Mouse (Mus musculus): ENCODE data around the gene Mybpc1. TPM values are rescaled to one million over a fixed set of nuclear protein-coding genes. Genes with fewer than 3 reads are reported as not detected.

Gene Mybpc1
- polyA plus RNA-seq, 2 experiments: 0.10 TPM; not detected in 1

GRCm38 (mm10) chr10:88592316-88592715 lies 12.6 kb downstream of the Mybpc1 start:
- no peak for ATAC-seq (ENCODE audit: insufficient read depth)
- WGBS (ENCODE audit: insufficient replicate concordance): 70% methylated on average over 4 of the region's 4 CpGs

GRCm38 (mm10) chr10:88591042-88591441 lies 13.9 kb downstream of the Mybpc1 start:
- Histone ChIP-seq H3K27me3 (ENCODE audit: control insufficient read depth, insufficient read depth, low read length) (no peaks in the 10 kb centered on the region), H3K4me3 (ENCODE audit: insufficient read depth in 1 of 2, low read depth in 2 of 2, low read length in 2 of 2) (no peak overlapping the region), H3K9ac (replicated peaks) (no peak overlapping the region), H3K27ac (no peak overlapping the region), H3K4me1 (replicated peaks; ENCODE audit: control insufficient read depth in 2 of 2, insufficient read depth in 2 of 2, low read length in 1 of 2) (no peaks in the 10 kb centered on the region), H3K4me2 (ENCODE audit: low read depth) (no peak overlapping the region), H3K36me3 (replicated peaks; ENCODE audit: control insufficient read depth, insufficient read depth, low read depth) (no peaks in the 10 kb centered on the region), H3K9me3 (ENCODE audit: control insufficient read depth, low read length) (no peaks in the 10 kb centered on the region)
- whole genome bisulfite sequencing (ENCODE audit: insufficient replicate concordance): 71% methylated on average over 12 of the region's 12 CpGs
- no peak for DNase-seq (ENCODE audit: low read depth in 3 of 3, low spot score in 3 of 3)
- ATAC-seq (ENCODE audit: insufficient read depth): no peak
- no peak for TF ChIP-seq EP300 (IDR thresholded peaks at IDR 0.05; ENCODE audit: low read depth)
- TF ChIP-seq CTCF (IDR thresholded peaks at IDR 0.05; ENCODE audit: low read depth): no peak

More at GRCm38 (mm10) chr10:88592316-88592715, 12.6 kb downstream of the Mybpc1 start:
- TF ChIP-seq EP300 (IDR thresholded peaks at IDR 0.05; ENCODE audit: low read depth) (no peak), CTCF (IDR thresholded peaks at IDR 0.05; ENCODE audit: low read depth) (no peak)
- Histone ChIP-seq H3K4me3 (ENCODE audit: insufficient read depth in 1 of 2, low read depth in 2 of 2, low read length in 2 of 2) (no peak overlapping the region), H3K4me1 (replicated peaks; ENCODE audit: control insufficient read depth in 2 of 2, insufficient read depth in 2 of 2, low read length in 1 of 2) (no peaks in the 10 kb centered on the region), H3K9ac (replicated peaks) (no peak overlapping the region), H3K27me3 (ENCODE audit: control insufficient read depth, insufficient read depth, low read length) (no peaks in the 10 kb centered on the region), H3K4me2 (ENCODE audit: low read depth) (no peak overlapping the region), H3K9me3 (ENCODE audit: control insufficient read depth, low read length) (no peaks in the 10 kb centered on the region), H3K36me3 (replicated peaks; ENCODE audit: control insufficient read depth, insufficient read depth, low read depth) (no peaks in the 10 kb centered on the region), H3K27ac (no peak overlapping the region)
- DNase-seq (ENCODE audit: low read depth in 3 of 3, low spot score in 3 of 3): no peak

GRCm38 (mm10) chr10:88584469-88584868 lies 20.5 kb downstream of the Mybpc1 start:
- Histone ChIP-seq H3K27ac (no peak overlapping the region), H3K4me2 (ENCODE audit: low read depth) (no peak overlapping the region), H3K9me3 (ENCODE audit: control insufficient read depth, low read length) (no peaks in the 10 kb centered on the region), H3K36me3 (replicated peaks; ENCODE audit: control insufficient read depth, insufficient read depth, low read depth) (no peaks in the 10 kb centered on the region), H3K4me3 (ENCODE audit: insufficient read depth in 1 of 2, low read depth in 2 of 2, low read length in 2 of 2) (no peak overlapping the region), H3K27me3 (ENCODE audit: control insufficient read depth, insufficient read depth, low read length) (no peaks in the 10 kb centered on the region), H3K4me1 (replicated peaks; ENCODE audit: control insufficient read depth in 2 of 2, insufficient read depth in 2 of 2, low read length in 1 of 2) (no peaks in the 10 kb centered on the region), H3K9ac (replicated peaks) (no peak overlapping the region)
- ATAC-seq (ENCODE audit: insufficient read depth) (no peak), DNase-seq (ENCODE audit: low read depth in 3 of 3, low spot score in 3 of 3) (no peak)
- TF ChIP-seq EP300 (IDR thresholded peaks at IDR 0.05; ENCODE audit: low read depth) (no peak), CTCF (IDR thresholded peaks at IDR 0.05; ENCODE audit: low read depth) (no peak)
- WGBS (ENCODE audit: insufficient replicate concordance): 70% methylated on average over 11 of the region's 11 CpGs

- DNase-seq (ENCODE audit: low read depth in 3 of 3, low spot score in 3 of 3) (no peak), ATAC-seq (ENCODE audit: insufficient read depth) (no peak)
- Histone ChIP-seq H3K4me3 (ENCODE audit: insufficient read depth in 1 of 2, low read depth in 2 of 2, low read length in 2 of 2) (no peak overlapping the region), H3K27ac (no peak overlapping the region), H3K36me3 (replicated peaks; ENCODE audit: control insufficient read depth, insufficient read depth, low read depth) (no peaks in the 10 kb centered on the region), H3K4me1 (replicated peaks; ENCODE audit: control insufficient read depth in 2 of 2, insufficient read depth in 2 of 2, low read length in 1 of 2) (no peaks in the 10 kb centered on the region), H3K9me3 (ENCODE audit: control insufficient read depth, low read length) (no peaks in the 10 kb centered on the region), H3K9ac (replicated peaks) (no peak overlapping the region), H3K27me3 (ENCODE audit: control insufficient read depth, insufficient read depth, low read length) (no peaks in the 10 kb centered on the region), H3K4me2 (ENCODE audit: low read depth) (no peak overlapping the region)
- no peak for TF ChIP-seq EP300 (IDR thresholded peaks at IDR 0.05; ENCODE audit: low read depth)
- no peak for TF ChIP-seq CTCF (IDR thresholded peaks at IDR 0.05; ENCODE audit: low read depth)
- WGBS (ENCODE audit: insufficient replicate concordance): 61% methylated on average over 5 of the region's 5 CpGs
Observed at GRCm38 (mm10) chr10:88580786-88581185, 24.2 kb downstream of the Mybpc1 start.

DNA sequence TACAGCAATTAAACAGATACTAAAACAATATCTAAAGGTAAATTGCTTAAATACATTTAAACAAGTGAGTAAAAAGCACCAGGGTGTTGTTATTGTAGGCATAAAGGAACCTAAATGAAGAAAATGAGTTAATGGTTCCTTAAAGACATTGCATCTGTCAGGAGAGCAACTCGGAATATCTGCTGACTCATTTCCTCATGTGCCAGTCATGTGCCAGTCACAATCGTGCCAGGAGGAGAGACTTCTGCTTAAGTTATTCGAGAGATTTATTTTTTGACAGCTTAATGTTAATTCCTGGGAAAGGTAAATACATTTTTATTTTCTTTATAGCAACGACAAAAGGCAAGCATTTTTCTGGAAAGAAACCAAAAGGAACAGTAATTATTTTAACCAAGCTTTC lies 26.3 kb downstream of the Mybpc1 start:
- Histone ChIP-seq H3K4me2 (ENCODE audit: low read depth) (no peak overlapping the region), H3K27ac (no peak overlapping the region), H3K27me3 (ENCODE audit: control insufficient read depth, insufficient read depth, low read length) (no peaks in the 10 kb centered on the region), H3K9me3 (ENCODE audit: control insufficient read depth, low read length) (no peaks in the 10 kb centered on the region), H3K36me3 (replicated peaks; ENCODE audit: control insufficient read depth, insufficient read depth, low read depth) (no peaks in the 10 kb centered on the region), H3K9ac (replicated peaks) (no peak overlapping the region), H3K4me3 (ENCODE audit: insufficient read depth in 1 of 2, low read depth in 2 of 2, low read length in 2 of 2) (no peak overlapping the region), H3K4me1 (replicated peaks; ENCODE audit: control insufficient read depth in 2 of 2, insufficient read depth in 2 of 2, low read length in 1 of 2) (no peaks in the 10 kb centered on the region)
- no peak for ATAC-seq (ENCODE audit: insufficient read depth)
- TF ChIP-seq CTCF (IDR thresholded peaks at IDR 0.05; ENCODE audit: low read depth): no peak
- no peak for TF ChIP-seq EP300 (IDR thresholded peaks at IDR 0.05; ENCODE audit: low read depth)
- DNase-seq (ENCODE audit: low read depth in 3 of 3, low spot score in 3 of 3): no peak
- WGBS (ENCODE audit: insufficient replicate concordance): 27% methylated on average over 4 of the region's 4 CpGs

Data from liver, embryonic 14.5 days (tissue).